Mouse (Mus musculus) hindbrain, embryonic 11.5 days (tissue): ENCODE measurements around the gene Il15ra. TPM values are rescaled to one million over a fixed set of nuclear protein-coding genes. Genes with fewer than 3 reads are reported as not detected.

ENCODE experiments used
- ATAC-seq: fragments of 200-750 bp; cut with Nextera tagmentation; 2 replicates; pipeline ENCODE4 v1.8.0; 2017; ENCODE audit warnings: mild to moderate bottlenecking, moderate TSS enrichment, moderate library complexity; ENCODE audit not compliant: low FRiP score
- DNase-seq: peaks from one replicate; pipeline ENCODE4 v3.0.0-alpha.2; 2015; ENCODE audit warnings: low spot score
- H3K27ac ChIP-seq: fragments of 300-500 bp; sonication (generic); 2 replicates; pipeline ENCODE4 v1.5.1; 2014; ENCODE audit warnings: mild to moderate bottlenecking, low read depth, low read length
- H3K27me3 ChIP-seq: fragments of 300-500 bp; sonication (generic); 2 replicates; pipeline ENCODE4 v1.6.1; 2014; ENCODE audit warnings: mild to moderate bottlenecking, low read length, moderate library complexity, mixed read lengths; ENCODE audit not compliant: control insufficient read depth, insufficient read depth
- H3K36me3 ChIP-seq: fragments of 300-500 bp; sonication (generic); 2 replicates; pipeline ENCODE4 v1.6.1; 2014; ENCODE audit warnings: mild to moderate bottlenecking, low read length, moderate library complexity, mixed read lengths; ENCODE audit not compliant: control insufficient read depth, insufficient read depth
- H3K4me1 ChIP-seq: fragments of 300-500 bp; sonication (generic); replicated peaks from 2 replicates; pipeline ENCODE4 v1.6.1; 2014; ENCODE audit warnings: low read length, mixed read lengths; ENCODE audit not compliant: control insufficient read depth, insufficient read depth
- H3K4me2 ChIP-seq: fragments of 300-500 bp; sonication (generic); replicated peaks from 2 replicates; pipeline ENCODE4 v1.6.1; 2014; ENCODE audit warnings: mild to moderate bottlenecking, low read depth, low read length
- H3K4me3 ChIP-seq: fragments of 300-500 bp; sonication (generic); 2 replicates; pipeline ENCODE4 v1.5.1; 2014; ENCODE audit warnings: low read depth, low read length
- H3K9ac ChIP-seq: fragments of 300-500 bp; sonication (generic); 2 replicates; pipeline ENCODE4 v1.6.1; 2014; ENCODE audit warnings: low read depth, low read length
- H3K9me3 ChIP-seq: fragments of 300-500 bp; sonication (generic); 2 replicates; pipeline ENCODE4 v1.6.1; 2016; ENCODE audit warnings: low read length; ENCODE audit not compliant: control insufficient read depth
- WGBS: fragments of 180-500 bp; shearing (Covaris S2); extraction: QIAGEN DNeasy Blood & Tissue Kit; methylation state at CpG from one replicate; pipeline ENCODE4 v1.1.7; 2014; 5-methylcytosine and 5-hydroxymethylcytosine counted together
- polyA plus RNA-seq: library from polyadenylated mRNA; unstranded; fragments of >200 nt; fragmentation: Nextera tagmentation; extraction: Ambion mirVana; gene quantifications from 2 replicates; pipeline ENCODE4 v1.2.1, GENCODE M21; 2014

The Il15ra gene
- polyA plus RNA-seq, 1 experiment from 2014 or later = 0.25 TPM

DNA sequence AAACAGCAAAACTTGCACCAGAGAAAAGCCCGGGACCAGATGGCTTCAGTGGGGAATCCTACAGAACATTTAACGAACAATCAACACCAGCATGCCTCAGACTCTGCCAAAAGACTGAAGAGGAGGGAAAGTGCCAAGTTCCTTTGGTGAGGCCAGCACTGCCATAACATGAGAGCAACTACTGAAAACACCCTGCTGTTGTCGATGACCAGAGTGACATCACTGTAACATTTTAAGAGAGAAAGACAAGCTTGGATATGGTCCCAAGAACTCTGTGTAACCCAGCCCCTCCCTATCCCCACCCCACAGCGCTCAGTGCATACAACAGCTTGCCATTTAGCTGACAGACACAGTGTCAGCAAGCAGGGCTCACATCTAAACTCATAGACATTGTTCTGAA, 60.6 kb downstream of the Il15ra start:
- WGBS = 94% methylated on average over 4 of the region's 4 CpGs
- no peaks in the 10 kb centered on the region for H3K4me1 ChIP-seq
- H3K9ac ChIP-seq = no peak overlapping the region
- H3K4me2 ChIP-seq = no peak overlapping the region
- H3K27ac ChIP-seq = no peak overlapping the region
- H3K9me3 ChIP-seq = no peaks in the 10 kb centered on the region
- peaks cover 2% of the 10 kb centered on the region; the same call in 1 of the 2 replicates for H3K36me3 ChIP-seq
- no peaks in the 10 kb centered on the region for H3K27me3 ChIP-seq
- no peak overlapping the region for H3K4me3 ChIP-seq
- no peak for DNase-seq
- no peak for ATAC-seq

DNA sequence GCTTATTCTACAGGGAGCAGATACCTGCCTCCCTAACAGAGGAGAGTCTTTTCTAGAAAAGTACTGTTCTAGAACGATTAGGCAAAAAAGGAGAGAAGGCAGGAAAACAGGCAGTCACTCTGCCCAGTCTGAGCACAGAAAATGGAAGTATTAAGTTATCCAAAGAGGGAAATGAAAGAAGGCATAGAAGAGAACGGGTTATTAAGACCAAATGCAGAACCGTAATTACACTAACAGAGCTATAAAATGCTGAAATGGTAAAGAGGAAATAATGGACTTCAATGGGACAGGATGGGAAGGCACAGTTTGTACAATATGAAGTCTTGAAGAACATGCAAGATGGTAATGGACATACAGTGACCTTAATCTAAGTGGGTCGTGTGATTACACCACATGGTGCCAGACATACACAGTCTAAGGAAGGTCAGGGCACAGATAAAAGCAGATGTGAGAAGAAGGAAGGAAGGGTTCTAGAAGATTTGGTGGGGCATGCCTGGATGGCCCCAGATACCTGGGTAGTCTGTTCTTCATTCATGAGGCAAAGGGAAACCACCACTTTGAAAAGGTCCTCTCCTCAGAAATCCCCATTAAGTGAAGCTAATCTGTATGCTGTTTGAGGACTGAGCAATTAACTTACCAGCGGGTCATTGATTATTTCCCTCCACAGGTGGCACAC, 61.5 kb downstream of the Il15ra start:
- H3K27ac ChIP-seq = no peak overlapping the region
- DNase-seq (no peak), ATAC-seq (no peak)
- no peaks in the 10 kb centered on the region for H3K27me3 ChIP-seq
- no peaks in the 10 kb centered on the region for H3K9me3 ChIP-seq
- no peaks in the 10 kb centered on the region; the same call in 1 of the 2 replicates for H3K36me3 ChIP-seq
- H3K4me2 ChIP-seq = no peak overlapping the region
- H3K9ac ChIP-seq = no peak overlapping the region
- 89% methylated on average over 5 of the region's 5 CpGs for WGBS
- H3K4me3 ChIP-seq = no peak overlapping the region
- no peaks in the 10 kb centered on the region for H3K4me1 ChIP-seq

DNA sequence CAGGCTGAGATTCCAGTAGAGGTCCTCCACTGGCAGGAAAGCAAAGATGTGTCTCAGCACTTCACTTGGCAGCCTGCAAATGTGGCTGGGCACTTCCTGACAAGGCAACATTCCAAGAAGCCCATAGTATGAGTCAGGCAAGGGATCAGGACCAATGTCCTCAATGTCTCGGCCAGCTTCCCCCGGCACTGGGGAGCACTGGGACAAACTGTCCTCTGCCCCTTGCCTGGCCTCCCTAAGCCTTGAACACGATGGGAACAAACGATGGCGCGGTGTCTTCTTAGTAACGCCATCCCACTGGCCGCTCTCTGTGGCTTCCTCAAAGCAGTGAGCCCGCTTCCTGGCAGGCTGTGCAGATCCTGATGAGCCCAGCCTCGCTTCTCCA, 62.1 kb downstream of the Il15ra start:
- H3K9ac ChIP-seq = no peak overlapping the region
- H3K27me3 ChIP-seq = no peaks in the 10 kb centered on the region
- H3K4me3 ChIP-seq = no peak overlapping the region
- no peaks in the 10 kb centered on the region for H3K9me3 ChIP-seq
- ATAC-seq = no peak
- no peaks in the 10 kb centered on the region for H3K4me1 ChIP-seq
- 83% methylated on average over 10 of the region's 10 CpGs for WGBS
- no peaks in the 10 kb centered on the region; the same call in 1 of the 2 replicates for H3K36me3 ChIP-seq
- no peak overlapping the region for H3K4me2 ChIP-seq
- no peak for DNase-seq
- H3K27ac ChIP-seq = no peak overlapping the region

DNA sequence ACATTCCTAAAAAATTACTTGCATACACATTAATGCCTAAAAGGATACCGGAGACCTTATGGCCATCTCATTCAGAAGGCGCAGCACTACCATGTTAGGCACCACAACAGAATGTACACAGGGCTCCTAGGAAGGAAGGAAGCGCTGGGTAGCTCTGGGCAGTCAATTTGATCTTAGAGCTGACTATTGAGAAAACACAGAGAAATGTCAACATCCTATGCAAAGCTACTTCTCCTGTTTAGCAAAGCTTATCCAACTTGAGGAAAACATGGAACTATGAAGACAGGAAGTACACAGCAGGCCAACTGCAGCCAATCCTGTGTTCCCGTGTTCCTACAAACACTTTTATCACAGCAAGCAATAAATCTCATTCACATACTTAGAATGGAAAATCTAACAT, 66.6 kb downstream of the Il15ra start:
- Histone ChIP-seq H3K27ac (no peak overlapping the region), H3K4me3 (no peak overlapping the region), H3K36me3 (no peaks in the 10 kb centered on the region; the same call in 1 of the 2 replicates), H3K9me3 (no peaks in the 10 kb centered on the region), H3K27me3 (no peaks in the 10 kb centered on the region), H3K4me1 (no peaks in the 10 kb centered on the region; the same call in 1 of the 2 replicates), H3K9ac (no peak overlapping the region), H3K4me2 (no peak overlapping the region)
- 92% methylated on average over 4 of the region's 4 CpGs for WGBS
- ATAC-seq = no peak
- no peak for DNase-seq

DNA sequence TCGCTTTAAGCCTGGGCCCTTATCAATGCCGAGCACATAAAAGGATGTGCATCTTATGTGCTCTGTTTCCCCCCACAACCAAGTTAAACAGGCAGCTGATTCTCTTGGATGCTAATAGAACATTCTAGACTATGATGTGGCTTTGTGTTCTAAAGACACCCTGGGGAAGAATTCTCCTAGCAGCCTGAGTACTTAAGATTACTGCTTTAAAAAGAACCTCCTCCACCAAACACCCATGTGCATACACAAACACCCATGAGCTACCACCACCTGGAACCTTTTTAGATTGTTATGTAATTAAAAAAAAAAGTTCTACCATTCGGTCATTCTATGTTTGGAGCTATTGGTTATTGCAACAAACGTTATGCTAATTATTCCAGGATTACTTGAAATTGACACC, 67.3 kb downstream of the Il15ra start:
- H3K4me1 ChIP-seq = no peaks in the 10 kb centered on the region; the same call in 1 of the 2 replicates
- H3K27ac ChIP-seq = no peak overlapping the region
- H3K4me2 ChIP-seq = no peak overlapping the region
- WGBS = 92% methylated on average over 4 of the region's 4 CpGs
- no peak overlapping the region for H3K9ac ChIP-seq
- no peak overlapping the region for H3K4me3 ChIP-seq
- DNase-seq = no peak
- no peaks in the 10 kb centered on the region for H3K9me3 ChIP-seq
- H3K36me3 ChIP-seq = no peaks in the 10 kb centered on the region; the same call in 1 of the 2 replicates
- no peak for ATAC-seq
- no peaks in the 10 kb centered on the region for H3K27me3 ChIP-seq

DNA sequence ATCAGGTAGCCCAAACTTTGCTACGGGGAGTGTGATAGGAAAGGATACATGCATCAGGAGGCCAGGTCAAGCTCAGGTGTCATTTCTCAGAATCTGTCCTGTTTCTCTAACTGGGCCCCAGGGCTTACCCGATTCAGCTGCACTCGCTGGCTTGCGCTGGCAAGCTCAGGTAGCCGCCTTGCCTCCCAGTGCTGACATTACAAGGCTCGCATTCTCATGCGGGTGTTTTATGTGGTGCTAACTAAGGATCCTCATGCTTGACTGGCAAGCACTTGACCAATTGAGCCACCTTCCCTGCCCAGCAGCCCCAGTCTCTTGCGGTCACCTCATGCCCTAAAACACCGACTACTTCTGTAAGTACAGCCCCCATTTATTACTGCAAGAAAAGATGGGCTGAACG, 69.3 kb downstream of the Il15ra start:
- Histone ChIP-seq H3K36me3 (no peaks in the 10 kb centered on the region), H3K9ac (no peak overlapping the region), H3K9me3 (no peaks in the 10 kb centered on the region), H3K4me1 (peaks cover 2% of the 10 kb centered on the region), H3K4me2 (no peak overlapping the region), H3K27ac (no peak overlapping the region), H3K4me3 (no peak overlapping the region), H3K27me3 (no peaks in the 10 kb centered on the region)
- ATAC-seq (no peak), DNase-seq (no peak)
- WGBS = 87% methylated on average over 10 of the region's 10 CpGs

DNA sequence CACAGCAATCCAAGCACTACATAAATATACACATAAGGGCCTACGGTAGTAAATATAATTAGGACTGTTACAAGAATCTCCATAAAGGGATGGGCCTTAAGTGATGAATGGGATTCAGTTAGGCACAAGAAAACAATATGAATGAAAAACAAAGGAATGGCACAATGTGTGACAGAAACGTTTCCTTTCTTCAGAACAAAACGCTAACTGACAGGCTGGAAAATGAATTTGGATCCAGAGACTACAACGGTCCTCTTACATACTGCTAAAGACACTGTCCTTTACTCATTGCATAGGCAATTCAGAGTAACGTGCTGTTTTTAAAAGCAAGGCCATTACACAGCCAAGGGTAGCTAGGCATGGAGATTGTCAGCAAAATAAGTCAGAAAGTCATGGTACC, 70.0 kb downstream of the Il15ra start:
- Histone ChIP-seq H3K9ac (no peak overlapping the region), H3K4me2 (no peak overlapping the region), H3K4me1 (peaks cover 5% of the 10 kb centered on the region), H3K27ac (no peak overlapping the region), H3K9me3 (no peaks in the 10 kb centered on the region), H3K36me3 (no peaks in the 10 kb centered on the region; the same call in 1 of the 2 replicates), H3K4me3 (no peak overlapping the region), H3K27me3 (no peaks in the 10 kb centered on the region)
- WGBS = 79% methylated on average over 5 of the region's 5 CpGs
- no peak for ATAC-seq
- DNase-seq = no peak

DNA sequence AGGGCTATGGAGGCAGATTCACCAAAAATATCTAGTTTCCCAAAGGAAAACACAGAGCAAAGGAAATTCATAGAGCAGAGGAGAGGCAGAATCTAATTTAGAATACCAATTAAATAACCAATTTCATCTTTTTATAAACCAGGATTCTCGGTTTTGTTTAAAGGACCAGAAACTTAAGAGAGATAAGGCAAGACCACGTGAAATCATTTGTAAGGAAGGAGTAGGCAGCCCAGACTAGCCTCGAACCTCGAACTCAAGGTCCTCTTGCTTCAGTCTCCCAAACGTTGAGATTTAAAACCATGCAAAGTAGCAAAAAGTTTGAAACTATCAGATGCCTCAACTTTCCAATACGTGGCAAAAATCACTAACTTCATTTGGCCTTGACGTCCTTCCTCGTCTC, 71.3 kb downstream of the Il15ra start:
- H3K36me3 ChIP-seq = no peaks in the 10 kb centered on the region; the same call in 1 of the 2 replicates
- H3K4me3 ChIP-seq = peak overlapping the region; percentile 71
- H3K27ac ChIP-seq = no peak overlapping the region
- DNase-seq (no peak), ATAC-seq (no peak)
- no peaks in the 10 kb centered on the region for H3K9me3 ChIP-seq
- WGBS = 58% methylated on average over 8 of the region's 8 CpGs
- peak overlapping the region; percentile 54 for H3K4me2 ChIP-seq
- no peaks in the 10 kb centered on the region for H3K27me3 ChIP-seq
- H3K9ac ChIP-seq = peak overlapping the region; percentile 80
- peaks cover 5% of the 10 kb centered on the region for H3K4me1 ChIP-seq
